Mouse (Mus musculus) G1E-ER4 (cell line): ENCODE measurements around the gene Rftn1. TPM values are rescaled to one million over a fixed set of nuclear protein-coding genes. Genes with fewer than 3 reads are reported as not detected.

ENCODE experiments used
- GATA1 ChIP-seq: IDR thresholded peaks from one replicate; pipeline ENCODE4 v1.8.0; 2012; ENCODE audit warnings: low read length, inconsistent platforms
- polyA plus RNA-seq: library from polyadenylated mRNA; stranded (reverse); fragments of >175 nt; gene quantifications from 2 replicates; pipeline ENCODE4 v1.2.3, GENCODE M21; 2012

The Rftn1 gene
- polyA plus RNA-seq, 1 experiment, result not detected

- TF ChIP-seq GATA1, result no peak
These were observed 118.9 kb downstream of the Rftn1 start for GRCm38 (mm10) chr17:50071602-50071988.

GRCm38 (mm10) chr17:50070822-50071601 lies 119.5 kb downstream of the Rftn1 start:
- no peak for TF ChIP-seq GATA1

GRCm38 (mm10) chr17:50069897-50070636 lies 120.4 kb downstream of the Rftn1 start:
- TF ChIP-seq GATA1, result no peak

- TF ChIP-seq GATA1, result no peak
These were observed 121.3 kb downstream of the Rftn1 start for GRCm38 (mm10) chr17:50069205-50069604.

- no peak for TF ChIP-seq GATA1
These were observed 121.8 kb downstream of the Rftn1 start for GRCm38 (mm10) chr17:50068681-50069138.

- TF ChIP-seq GATA1, result no peak
These were observed 122.4 kb downstream of the Rftn1 start for GRCm38 (mm10) chr17:50067774-50068680.

GRCm38 (mm10) chr17:50066822-50067713 lies 123.4 kb downstream of the Rftn1 start:
- TF ChIP-seq GATA1, result no peak

- TF ChIP-seq GATA1, result no peak
These were observed 126.4 kb downstream of the Rftn1 start for GRCm38 (mm10) chr17:50063832-50064627.

GRCm38 (mm10) chr17:50062649-50063048 lies 127.8 kb downstream of the Rftn1 start:
- no peak for TF ChIP-seq GATA1

- no peak for TF ChIP-seq GATA1
These were observed 129.0 kb downstream of the Rftn1 start for GRCm38 (mm10) chr17:50061446-50061845.

- no peak for TF ChIP-seq GATA1
These were observed 130.3 kb downstream of the Rftn1 start for GRCm38 (mm10) chr17:50060220-50060619.

GRCm38 (mm10) chr17:50059417-50059816 lies 131.1 kb downstream of the Rftn1 start:
- TF ChIP-seq GATA1, result no peak

- TF ChIP-seq GATA1, result no peak
These were observed 135.2 kb downstream of the Rftn1 start for GRCm38 (mm10) chr17:50055154-50055756.
